Mouse (Mus musculus): Measurements from ENCODE around the gene Gdpd4. TPM values are rescaled to one million over a fixed set of nuclear protein-coding genes. Genes with fewer than 3 reads are reported as not detected.

The Gdpd4 gene
- polyA plus RNA-seq, 1 experiment from 2014 or later: not detected

- H3K4me1 ChIP-seq: no peaks in the 10 kb centered on the region
- peaks cover 19% of the 10 kb centered on the region for H3K36me3 ChIP-seq
- no peak overlapping the region for H3K27ac ChIP-seq (replicated peaks)
- 96% methylated on average over 4 of the region's 4 CpGs for WGBS
- no peak overlapping the region for H3K4me3 ChIP-seq
- no peak for ATAC-seq (ENCODE audit: low FRiP score, low read depth)
- H3K9me3 ChIP-seq: peaks cover 8% of the 10 kb centered on the region; the same call in 1 of the 2 replicates
- H3K9ac ChIP-seq (replicated peaks): no peak overlapping the region
- no peak overlapping the region for H3K4me2 ChIP-seq (replicated peaks)
- H3K27me3 ChIP-seq: no peaks in the 10 kb centered on the region
Measured at GRCm38 (mm10) chr7:98095852-98096251, 176.1 kb downstream of the Gdpd4 start.

- no peak overlapping the region for H3K27ac ChIP-seq (replicated peaks)
- no peaks in the 10 kb centered on the region for H3K27me3 ChIP-seq
- H3K36me3 ChIP-seq: peaks cover 17% of the 10 kb centered on the region
- H3K4me1 ChIP-seq: peaks cover 2% of the 10 kb centered on the region; the same call in 1 of the 2 replicates
- WGBS: 93% methylated on average over 8 of the region's 8 CpGs
- no peak overlapping the region for H3K9ac ChIP-seq (replicated peaks)
- ATAC-seq (ENCODE audit: low FRiP score, low read depth): no peak
- no peak overlapping the region for H3K4me3 ChIP-seq
- no peak overlapping the region for H3K4me2 ChIP-seq (replicated peaks)
- peaks cover 8% of the 10 kb centered on the region; the same call in 1 of the 2 replicates for H3K9me3 ChIP-seq
Measured at GRCm38 (mm10) chr7:98097557-98097956, 177.8 kb downstream of the Gdpd4 start.

Other genes with a start within 250 kb of the Gdpd4 start
- 195 and 202 TPM in 2 replicates for gene Clns1a, start 223.3 kb upstream of the Gdpd4 start, polyA plus RNA-seq (2016; fragmentation: Nextera tagmentation; extraction: Ambion mirVana)
- 5.7 and 6.9 TPM in 2 replicates for gene Aqp11, start 181.7 kb upstream of the Gdpd4 start, polyA plus RNA-seq (2016; fragmentation: Nextera tagmentation; extraction: Ambion mirVana)
- gene Pak1, start 131.4 kb upstream of the Gdpd4 start, polyA plus RNA-seq (2016; fragmentation: Nextera tagmentation; extraction: Ambion mirVana): 121 and 137 TPM in 2 replicates
- 20.6 and 21.6 TPM in 2 replicates for gene Myo7a, start 199.6 kb downstream of the Gdpd4 start, polyA plus RNA-seq (2016; fragmentation: Nextera tagmentation; extraction: Ambion mirVana)
- 0.13 TPM in 1 of 2 replicates, not detected in the other for gene Omp, start 225.5 kb downstream of the Gdpd4 start, polyA plus RNA-seq (2016; fragmentation: Nextera tagmentation; extraction: Ambion mirVana)